Mouse (Mus musculus): Measurements from ENCODE around the gene Trim75. TPM values are rescaled to one million over a fixed set of nuclear protein-coding genes. Genes with fewer than 3 reads are reported as not detected.
"Not testable (repeated sequence)": the region's sequence is repeated elsewhere in the genome, so short reads cannot be mapped to it uniquely, and the experiment has no call there.

Trim75 gene
- polyA plus RNA-seq, 2 experiments = not detected

- no peaks in the 10 kb centered on the region for H3K36me3 ChIP-seq (replicated peaks; ENCODE audit: control insufficient read depth, insufficient read depth, low read depth)
- no peak overlapping the region for H3K4me2 ChIP-seq (ENCODE audit: low read depth)
- ATAC-seq (ENCODE audit: insufficient read depth) = no peak
- no peak overlapping the region for H3K4me3 ChIP-seq (ENCODE audit: insufficient read depth in 1 of 2, low read depth in 2 of 2, low read length in 2 of 2)
- no peak for TF ChIP-seq CTCF (IDR thresholded peaks at IDR 0.05; ENCODE audit: low read depth)
- TF ChIP-seq EP300 (IDR thresholded peaks at IDR 0.05; ENCODE audit: low read depth) = no peak
- no peak overlapping the region for H3K27ac ChIP-seq
- H3K9me3 ChIP-seq (ENCODE audit: control insufficient read depth, low read length) = no peaks in the 10 kb centered on the region
- H3K4me1 ChIP-seq (replicated peaks; ENCODE audit: control insufficient read depth in 2 of 2, insufficient read depth in 2 of 2, low read length in 1 of 2) = no peaks in the 10 kb centered on the region
- DNase-seq (ENCODE audit: low read depth in 3 of 3, low spot score in 3 of 3) = no peak
- no peaks in the 10 kb centered on the region for H3K27me3 ChIP-seq (ENCODE audit: control insufficient read depth, insufficient read depth, low read length)
- 56% methylated on average over 4 of the region's 4 CpGs for WGBS (ENCODE audit: insufficient replicate concordance)
- no peak overlapping the region for H3K9ac ChIP-seq (replicated peaks)
These were observed 43.3 kb upstream of the Trim75 start for GRCm38 (mm10) chr8:65030735-65031485.

GRCm38 (mm10) chr8:65029776-65030175 is 42.1 kb upstream of the Trim75 start:
- no peak overlapping the region for H3K9ac ChIP-seq (replicated peaks)
- ATAC-seq (ENCODE audit: insufficient read depth) (no peak), DNase-seq (ENCODE audit: low read depth in 3 of 3, low spot score in 3 of 3) (no peak)
- 56% methylated on average over 4 of the region's 4 CpGs for WGBS (ENCODE audit: insufficient replicate concordance)
- no peak overlapping the region for H3K4me3 ChIP-seq (ENCODE audit: insufficient read depth in 1 of 2, low read depth in 2 of 2, low read length in 2 of 2)
- H3K27ac ChIP-seq = no peak overlapping the region
- H3K4me2 ChIP-seq (ENCODE audit: low read depth) = no peak overlapping the region
- H3K27me3 ChIP-seq (ENCODE audit: control insufficient read depth, insufficient read depth, low read length) = no peaks in the 10 kb centered on the region
- no peak for TF ChIP-seq EP300 (IDR thresholded peaks at IDR 0.05; ENCODE audit: low read depth)
- no peak for TF ChIP-seq CTCF (IDR thresholded peaks at IDR 0.05; ENCODE audit: low read depth)
- H3K4me1 ChIP-seq (replicated peaks; ENCODE audit: control insufficient read depth in 2 of 2, insufficient read depth in 2 of 2, low read length in 1 of 2) = no peaks in the 10 kb centered on the region
- no peaks in the 10 kb centered on the region for H3K9me3 ChIP-seq (ENCODE audit: control insufficient read depth, low read length)
- H3K36me3 ChIP-seq (replicated peaks; ENCODE audit: control insufficient read depth, insufficient read depth, low read depth) = no peaks in the 10 kb centered on the region

- no peaks in the 10 kb centered on the region for H3K4me1 ChIP-seq (replicated peaks; ENCODE audit: control insufficient read depth in 2 of 2, insufficient read depth in 2 of 2, low read length in 1 of 2)
- no peaks in the 10 kb centered on the region for H3K36me3 ChIP-seq (replicated peaks; ENCODE audit: control insufficient read depth, insufficient read depth, low read depth)
- no peak for DNase-seq (ENCODE audit: low read depth in 3 of 3, low spot score in 3 of 3)
- TF ChIP-seq EP300 (IDR thresholded peaks at IDR 0.05; ENCODE audit: low read depth) (no peak), CTCF (IDR thresholded peaks at IDR 0.05; ENCODE audit: low read depth) (no peak)
- H3K27me3 ChIP-seq (ENCODE audit: control insufficient read depth, insufficient read depth, low read length) = no peaks in the 10 kb centered on the region
- no peak overlapping the region for H3K4me2 ChIP-seq (ENCODE audit: low read depth)
- H3K4me3 ChIP-seq (ENCODE audit: insufficient read depth in 1 of 2, low read depth in 2 of 2, low read length in 2 of 2) = no peak overlapping the region
- no peak for ATAC-seq (ENCODE audit: insufficient read depth)
- 63% methylated on average over 12 of the region's 12 CpGs for WGBS (ENCODE audit: insufficient replicate concordance)
- no peak overlapping the region for H3K9ac ChIP-seq (replicated peaks)
- H3K27ac ChIP-seq = no peak overlapping the region
- no peaks in the 10 kb centered on the region for H3K9me3 ChIP-seq (ENCODE audit: control insufficient read depth, low read length)
These were observed 41.5 kb upstream of the Trim75 start for GRCm38 (mm10) chr8:65028959-65029686.

- H3K27ac ChIP-seq = no peak overlapping the region
- 39% methylated on average over 8 of the region's 8 CpGs for WGBS (ENCODE audit: insufficient replicate concordance)
- no peak for ATAC-seq (ENCODE audit: insufficient read depth)
- no peaks in the 10 kb centered on the region for H3K27me3 ChIP-seq (ENCODE audit: control insufficient read depth, insufficient read depth, low read length)
- H3K9me3 ChIP-seq (ENCODE audit: control insufficient read depth, low read length) = no peaks in the 10 kb centered on the region
- no peak overlapping the region for H3K9ac ChIP-seq (replicated peaks)
- no peaks in the 10 kb centered on the region for H3K4me1 ChIP-seq (replicated peaks; ENCODE audit: control insufficient read depth in 2 of 2, insufficient read depth in 2 of 2, low read length in 1 of 2)
- H3K36me3 ChIP-seq (replicated peaks; ENCODE audit: control insufficient read depth, insufficient read depth, low read depth) = no peaks in the 10 kb centered on the region
- DNase-seq (ENCODE audit: low read depth in 3 of 3, low spot score in 3 of 3) = no peak
- H3K4me2 ChIP-seq (ENCODE audit: low read depth) = no peak overlapping the region
- H3K4me3 ChIP-seq (ENCODE audit: insufficient read depth in 1 of 2, low read depth in 2 of 2, low read length in 2 of 2) = no peak overlapping the region
- TF ChIP-seq CTCF (IDR thresholded peaks at IDR 0.05; ENCODE audit: low read depth) (peak; percentile 56), EP300 (IDR thresholded peaks at IDR 0.05; ENCODE audit: low read depth) (no peak)
These were observed 34.9 kb upstream of the Trim75 start for GRCm38 (mm10) chr8:65022485-65022884.

GRCm38 (mm10) chr8:65018423-65018822 is 30.8 kb upstream of the Trim75 start, which contains the start of the genes Trim61 and Trim60:
Gene Trim61 (minus strand): TSS chr8:65018523.
Gene Trim60 (minus strand): TSS chr8:65018584.
- Histone ChIP-seq H3K9me3 (ENCODE audit: control insufficient read depth, low read length) (no peaks in the 10 kb centered on the region), H3K4me1 (replicated peaks; ENCODE audit: control insufficient read depth in 2 of 2, insufficient read depth in 2 of 2, low read length in 1 of 2) (no peaks in the 10 kb centered on the region), H3K27ac (no peak within 1 kb of the TSS), H3K9ac (replicated peaks) (no peak within 1 kb of the TSS), H3K4me2 (ENCODE audit: low read depth) (no peak within 1 kb of the TSS), H3K36me3 (replicated peaks; ENCODE audit: control insufficient read depth, insufficient read depth, low read depth) (no peaks in the 10 kb centered on the region), H3K27me3 (ENCODE audit: control insufficient read depth, insufficient read depth, low read length) (no peaks in the 10 kb centered on the region), H3K4me3 (ENCODE audit: insufficient read depth in 1 of 2, low read depth in 2 of 2, low read length in 2 of 2) (no peak within 1 kb of the TSS)
- TF ChIP-seq CTCF (IDR thresholded peaks at IDR 0.05; ENCODE audit: low read depth) (no peak), EP300 (IDR thresholded peaks at IDR 0.05; ENCODE audit: low read depth) (no peak)
- DNase-seq (ENCODE audit: low read depth in 3 of 3, low spot score in 3 of 3) = no peak
- ATAC-seq (ENCODE audit: insufficient read depth) = no peak
- 67% methylated on average over 8 of the region's 8 CpGs for whole genome bisulfite sequencing (ENCODE audit: insufficient replicate concordance)

- H3K4me3 ChIP-seq (ENCODE audit: insufficient read depth in 1 of 2, low read depth in 2 of 2, low read length in 2 of 2); H3K4me2 ChIP-seq (ENCODE audit: low read depth); H3K27me3 ChIP-seq (ENCODE audit: control insufficient read depth, insufficient read depth, low read length); H3K27ac ChIP-seq; H3K4me1 ChIP-seq (replicated peaks; ENCODE audit: control insufficient read depth in 2 of 2, insufficient read depth in 2 of 2, low read length in 1 of 2); DNase-seq (ENCODE audit: low read depth in 3 of 3, low spot score in 3 of 3); H3K9ac ChIP-seq (replicated peaks); ATAC-seq (ENCODE audit: insufficient read depth); H3K36me3 ChIP-seq (replicated peaks; ENCODE audit: control insufficient read depth, insufficient read depth, low read depth); H3K9me3 ChIP-seq (ENCODE audit: control insufficient read depth, low read length): not testable (repeated sequence)
- WGBS (ENCODE audit: insufficient replicate concordance) = 61% methylated on average over 6 of the region's 6 CpGs
These were observed 20.0 kb upstream of the Trim75 start for GRCm38 (mm10) chr8:65007616-65008015.

Measured in liver, embryonic 14.5 days (tissue).